Mouse (Mus musculus): ENCODE measurements around the gene Supt16. TPM values are rescaled to one million over a fixed set of nuclear protein-coding genes. Genes with fewer than 3 reads are reported as not detected.

The Supt16 gene
- polyA plus RNA-seq, 1 experiment from 2014 or later: 16.6 TPM

- no peak for TF ChIP-seq CTCF (IDR thresholded peaks at IDR 0.05; ENCODE audit: low read depth)
- H3K4me2 ChIP-seq (replicated peaks; ENCODE audit: low read depth): peak overlapping the region; percentile 50; the same call in 1 of the 2 replicates
- no peaks in the 10 kb centered on the region for H3K27me3 ChIP-seq (replicated peaks; ENCODE audit: control insufficient read depth, insufficient read depth, low read length)
- H3K27ac ChIP-seq (ENCODE audit: low read depth, low read length): no peak overlapping the region
- WGBS: 57% methylated on average over 16 of the region's 16 CpGs
- no peaks in the 10 kb centered on the region for H3K4me1 ChIP-seq (replicated peaks; ENCODE audit: control insufficient read depth, insufficient read depth, low read length)
- no peak; the same call in 1 of the 2 replicates for ATAC-seq
- H3K9me3 ChIP-seq (ENCODE audit: control insufficient read depth): no peaks in the 10 kb centered on the region
- no peak overlapping the region for H3K4me3 ChIP-seq (ENCODE audit: low read depth, low read length)
- no peak overlapping the region for H3K9ac ChIP-seq (ENCODE audit: low read depth, low read length)
- H3K36me3 ChIP-seq (ENCODE audit: control insufficient read depth, insufficient read depth): no peaks in the 10 kb centered on the region
These were observed 55.6 kb downstream of the Supt16 start for GRCm38 (mm10) chr14:52141445-52142127.

- no peaks in the 10 kb centered on the region for H3K27me3 ChIP-seq (replicated peaks; ENCODE audit: control insufficient read depth, insufficient read depth, low read length)
- no peak overlapping the region for H3K9ac ChIP-seq (ENCODE audit: low read depth, low read length)
- H3K27ac ChIP-seq (ENCODE audit: low read depth, low read length): no peak overlapping the region
- H3K4me3 ChIP-seq (ENCODE audit: low read depth, low read length): no peak overlapping the region; the same call in 1 of the 2 replicates
- 46% methylated on average over 19 of the region's 19 CpGs for WGBS
- H3K36me3 ChIP-seq (ENCODE audit: control insufficient read depth, insufficient read depth): no peaks in the 10 kb centered on the region
- H3K9me3 ChIP-seq (ENCODE audit: control insufficient read depth): no peaks in the 10 kb centered on the region
- H3K4me1 ChIP-seq (replicated peaks; ENCODE audit: control insufficient read depth, insufficient read depth, low read length): no peaks in the 10 kb centered on the region
- TF ChIP-seq CTCF (IDR thresholded peaks at IDR 0.05; ENCODE audit: low read depth): no peak
- H3K4me2 ChIP-seq (replicated peaks; ENCODE audit: low read depth): peak overlapping the region; percentile 50
- no peak for ATAC-seq
These were observed 56.4 kb downstream of the Supt16 start for GRCm38 (mm10) chr14:52140577-52141444.

- H3K36me3 ChIP-seq (ENCODE audit: control insufficient read depth, insufficient read depth): no peaks in the 10 kb centered on the region
- 73% methylated on average over 5 of the region's 5 CpGs for WGBS
- no peak overlapping the region for H3K4me2 ChIP-seq (replicated peaks; ENCODE audit: low read depth)
- H3K27ac ChIP-seq (ENCODE audit: low read depth, low read length): no peak overlapping the region
- H3K27me3 ChIP-seq (replicated peaks; ENCODE audit: control insufficient read depth, insufficient read depth, low read length): no peaks in the 10 kb centered on the region
- H3K4me3 ChIP-seq (ENCODE audit: low read depth, low read length): no peak overlapping the region
- no peak overlapping the region for H3K9ac ChIP-seq (ENCODE audit: low read depth, low read length)
- no peaks in the 10 kb centered on the region for H3K9me3 ChIP-seq (ENCODE audit: control insufficient read depth)
- TF ChIP-seq CTCF (IDR thresholded peaks at IDR 0.05; ENCODE audit: low read depth): no peak
- no peak for ATAC-seq
- H3K4me1 ChIP-seq (replicated peaks; ENCODE audit: control insufficient read depth, insufficient read depth, low read length): no peaks in the 10 kb centered on the region
These were observed 63.6 kb downstream of the Supt16 start for GRCm38 (mm10) chr14:52133584-52133983.

- Histone ChIP-seq H3K9me3 (ENCODE audit: control insufficient read depth) (no peaks in the 10 kb centered on the region), H3K9ac (ENCODE audit: low read depth, low read length) (no peak overlapping the region), H3K36me3 (ENCODE audit: control insufficient read depth, insufficient read depth) (no peaks in the 10 kb centered on the region), H3K4me1 (replicated peaks; ENCODE audit: control insufficient read depth, insufficient read depth, low read length) (no peaks in the 10 kb centered on the region), H3K4me3 (ENCODE audit: low read depth, low read length) (no peak overlapping the region), H3K4me2 (replicated peaks; ENCODE audit: low read depth) (no peak overlapping the region), H3K27ac (ENCODE audit: low read depth, low read length) (no peak overlapping the region), H3K27me3 (replicated peaks; ENCODE audit: control insufficient read depth, insufficient read depth, low read length) (no peaks in the 10 kb centered on the region)
- TF ChIP-seq CTCF (IDR thresholded peaks at IDR 0.05; ENCODE audit: low read depth): no peak
- ATAC-seq: no peak
- WGBS: 87% methylated on average over 3 of the region's 3 CpGs
These were observed 72.6 kb downstream of the Supt16 start for GRCm38 (mm10) chr14:52124636-52125035.

- Histone ChIP-seq H3K4me3 (ENCODE audit: low read depth, low read length) (no peak overlapping the region), H3K27ac (ENCODE audit: low read depth, low read length) (no peak overlapping the region), H3K27me3 (replicated peaks; ENCODE audit: control insufficient read depth, insufficient read depth, low read length) (no peaks in the 10 kb centered on the region), H3K36me3 (ENCODE audit: control insufficient read depth, insufficient read depth) (no peaks in the 10 kb centered on the region), H3K9ac (ENCODE audit: low read depth, low read length) (no peak overlapping the region), H3K4me2 (replicated peaks; ENCODE audit: low read depth) (no peak overlapping the region), H3K9me3 (ENCODE audit: control insufficient read depth) (no peaks in the 10 kb centered on the region), H3K4me1 (replicated peaks; ENCODE audit: control insufficient read depth, insufficient read depth, low read length) (no peaks in the 10 kb centered on the region)
- no peak for ATAC-seq
- peak; percentile 83 for TF ChIP-seq CTCF (IDR thresholded peaks at IDR 0.05; ENCODE audit: low read depth)
- 20% methylated on average over 4 of the region's 4 CpGs for WGBS
These were observed 73.3 kb downstream of the Supt16 start for GRCm38 (mm10) chr14:52123918-52124317.

- 65% methylated on average over 7 of the region's 7 CpGs for WGBS
- Histone ChIP-seq H3K9me3 (ENCODE audit: control insufficient read depth) (no peaks in the 10 kb centered on the region), H3K4me1 (replicated peaks; ENCODE audit: control insufficient read depth, insufficient read depth, low read length) (no peaks in the 10 kb centered on the region), H3K9ac (ENCODE audit: low read depth, low read length) (no peak overlapping the region), H3K27me3 (replicated peaks; ENCODE audit: control insufficient read depth, insufficient read depth, low read length) (no peaks in the 10 kb centered on the region), H3K36me3 (ENCODE audit: control insufficient read depth, insufficient read depth) (no peaks in the 10 kb centered on the region), H3K27ac (ENCODE audit: low read depth, low read length) (no peak overlapping the region), H3K4me2 (replicated peaks; ENCODE audit: low read depth) (0 out of 2 replicates have a peak overlapping the region, but pooled peaks have one; percentile 97), H3K4me3 (ENCODE audit: low read depth, low read length) (no peak overlapping the region)
- TF ChIP-seq CTCF (IDR thresholded peaks at IDR 0.05; ENCODE audit: low read depth): no peak
- no peak for ATAC-seq
These were observed 77.0 kb downstream of the Supt16 start for GRCm38 (mm10) chr14:52120169-52120568.
